Mouse (Mus musculus) neural tube, embryonic 14.5 days (tissue): ENCODE measurements at regions not wholly inside any gene's neighbourhood (a gene's known extent, or its start where the extent isn't known, plus 50 kb on each side); places are given as distances from the start of the nearest gene placed in this dataset.
A peak's percentile ranks its signal among the peaks of the same experiment; 100 is the strongest.

Experiments
- ATAC-seq: fragments of 200-750 bp; cut with Nextera tagmentation; 2 replicates; pipeline ENCODE4 v1.8.0; 2017; ENCODE audit warnings: low read depth, mild to moderate bottlenecking, moderate TSS enrichment, moderate library complexity
- H3K27ac ChIP-seq: fragments of 300-500 bp; sonication (generic); 2 replicates; pipeline ENCODE4 v1.5.1; 2014; ENCODE audit warnings: low read depth, mild to moderate bottlenecking, control low read depth, low read length, moderate library complexity, mixed read lengths
- H3K27me3 ChIP-seq: fragments of 300-500 bp; sonication (generic); 2 replicates; pipeline ENCODE4 v1.6.1; 2014; ENCODE audit warnings: low read length; ENCODE audit not compliant: control insufficient read depth, insufficient read depth
- H3K36me3 ChIP-seq: fragments of 300-500 bp; sonication (generic); 2 replicates; pipeline ENCODE4 v1.6.1; 2014; ENCODE audit warnings: low read length, mixed read lengths; ENCODE audit not compliant: control insufficient read depth, insufficient read depth
- H3K4me1 ChIP-seq: fragments of 300-500 bp; sonication (generic); 2 replicates; pipeline ENCODE4 v1.6.1; 2014; ENCODE audit warnings: low read length; ENCODE audit not compliant: control insufficient read depth, insufficient read depth
- H3K4me2 ChIP-seq: fragments of 300-500 bp; sonication (generic); 2 replicates; pipeline ENCODE4 v1.6.1; 2014; ENCODE audit warnings: mild to moderate bottlenecking, low read depth, low read length, control low read depth
- H3K4me3 ChIP-seq: fragments of 300-500 bp; sonication (generic); 2 replicates; pipeline ENCODE4 v1.5.1; 2014; ENCODE audit warnings: low read depth, low read length, control low read depth, mixed read lengths
- H3K9ac ChIP-seq: fragments of 300-500 bp; sonication (generic); replicated peaks from 2 replicates; pipeline ENCODE4 v1.6.1; 2014; ENCODE audit warnings: low read depth, mild to moderate bottlenecking, control low read depth, low read length, mixed read lengths
- H3K9me3 ChIP-seq: fragments of 300-500 bp; sonication (generic); 2 replicates; pipeline ENCODE4 v1.6.1; 2016; ENCODE audit warnings: low read length; ENCODE audit not compliant: control insufficient read depth
- WGBS: fragments of 180-500 bp; shearing (Covaris S2); extraction: QIAGEN DNeasy Blood & Tissue Kit; methylation state at CpG from one replicate; pipeline ENCODE4 v1.1.7; 2014; 5-methylcytosine and 5-hydroxymethylcytosine counted together

DNA sequence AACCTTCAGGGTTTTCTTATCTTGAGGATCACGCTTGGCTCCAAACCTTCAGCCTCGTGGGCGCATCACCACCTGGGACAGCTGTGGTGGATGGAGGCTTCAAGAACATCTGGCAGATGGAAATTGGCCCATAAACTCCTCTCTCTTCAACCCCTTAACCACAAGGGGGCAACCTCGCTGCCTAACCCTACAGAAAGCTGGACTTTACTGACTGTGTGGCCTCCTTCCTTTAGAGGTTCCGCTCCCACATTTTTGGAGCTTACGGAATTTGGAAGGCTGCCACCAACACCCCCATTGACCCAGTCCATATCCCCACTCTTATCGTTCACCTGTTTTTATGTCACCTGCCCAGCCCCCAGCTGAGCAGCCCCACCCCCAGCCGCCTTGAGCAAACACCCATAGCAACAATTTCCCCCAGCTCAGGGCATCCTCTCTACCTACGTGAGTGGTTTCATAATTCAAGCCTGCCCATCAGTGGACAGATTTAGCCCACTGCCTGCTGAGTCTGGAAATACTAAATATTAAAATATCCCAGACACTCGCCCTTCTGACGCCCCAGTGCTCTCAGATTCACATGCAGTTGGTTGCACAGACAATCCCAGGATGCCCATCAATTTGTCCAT lies 167.0 kb upstream of the Slc22a22 start:
- Histone ChIP-seq H3K9ac (no peak overlapping the region), H3K27me3 (no peaks in the 10 kb centered on the region), H3K4me3 (no peak overlapping the region), H3K27ac (no peak overlapping the region), H3K36me3 (no peaks in the 10 kb centered on the region), H3K9me3 (no peaks in the 10 kb centered on the region), H3K4me2 (no peak overlapping the region), H3K4me1 (no peaks in the 10 kb centered on the region)
- 63% methylated on average over 11 of the region's 11 CpGs for WGBS
- no peak for ATAC-seq

DNA sequence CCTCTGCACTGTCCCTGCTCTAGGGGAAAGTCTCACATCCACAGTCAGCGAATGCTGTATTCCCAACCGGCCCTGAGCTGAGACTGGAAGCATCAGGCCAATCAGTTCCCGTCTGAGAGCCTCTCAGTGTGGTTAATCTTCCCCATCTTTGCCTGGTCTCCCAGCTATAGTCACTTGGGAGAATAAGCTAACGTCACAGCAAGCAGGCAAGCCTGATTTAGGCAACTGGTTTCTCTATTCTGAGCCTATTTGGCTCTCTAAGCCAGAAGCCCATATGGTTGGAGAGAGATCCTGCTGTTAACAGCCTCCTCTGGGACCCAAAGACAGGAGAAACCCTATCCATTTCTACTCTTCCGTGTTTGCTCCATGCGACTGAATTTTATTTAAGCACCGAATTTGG lies 161.7 kb upstream of the Slc22a22 start:
- no peak for ATAC-seq
- WGBS = 58% methylated on average over 7 of the region's 7 CpGs

DNA sequence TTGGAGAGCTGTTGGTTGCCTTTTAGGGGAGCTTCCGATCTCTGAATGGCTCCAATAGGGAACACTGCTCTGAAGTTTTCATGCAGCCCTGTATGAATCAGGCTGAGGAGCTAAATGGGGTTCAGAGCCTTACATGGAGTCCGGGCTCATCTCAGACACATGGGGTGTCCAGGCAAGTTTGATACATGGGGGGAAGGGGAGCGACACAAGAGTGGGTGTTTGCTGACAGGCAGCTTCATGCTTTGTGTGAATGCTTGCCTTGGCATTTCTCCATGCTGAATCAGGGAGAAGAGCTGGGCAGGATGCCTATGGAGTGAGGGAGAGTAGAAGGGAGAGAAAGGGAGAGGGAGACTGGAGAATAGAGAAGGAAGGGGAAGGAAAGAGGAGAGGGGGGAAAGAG lies 155.6 kb upstream of the Slc22a22 start:
- H3K4me3 ChIP-seq = no peak overlapping the region
- no peak overlapping the region for H3K9ac ChIP-seq
- H3K36me3 ChIP-seq = no peaks in the 10 kb centered on the region
- H3K4me1 ChIP-seq = no peaks in the 10 kb centered on the region
- 80% methylated on average over 3 of the region's 3 CpGs for WGBS
- H3K27ac ChIP-seq = no peak overlapping the region
- no peak for ATAC-seq
- H3K4me2 ChIP-seq = no peak overlapping the region
- H3K9me3 ChIP-seq = no peaks in the 10 kb centered on the region
- no peaks in the 10 kb centered on the region for H3K27me3 ChIP-seq

More for the DNA sequence above, 161.7 kb upstream of the Slc22a22 start:
- H3K4me1 ChIP-seq = no peaks in the 10 kb centered on the region
- no peak overlapping the region for H3K9ac ChIP-seq
- H3K36me3 ChIP-seq = no peaks in the 10 kb centered on the region
- no peak overlapping the region for H3K4me2 ChIP-seq
- no peaks in the 10 kb centered on the region for H3K27me3 ChIP-seq
- no peaks in the 10 kb centered on the region for H3K9me3 ChIP-seq
- H3K4me3 ChIP-seq = no peak overlapping the region
- no peak overlapping the region for H3K27ac ChIP-seq

DNA sequence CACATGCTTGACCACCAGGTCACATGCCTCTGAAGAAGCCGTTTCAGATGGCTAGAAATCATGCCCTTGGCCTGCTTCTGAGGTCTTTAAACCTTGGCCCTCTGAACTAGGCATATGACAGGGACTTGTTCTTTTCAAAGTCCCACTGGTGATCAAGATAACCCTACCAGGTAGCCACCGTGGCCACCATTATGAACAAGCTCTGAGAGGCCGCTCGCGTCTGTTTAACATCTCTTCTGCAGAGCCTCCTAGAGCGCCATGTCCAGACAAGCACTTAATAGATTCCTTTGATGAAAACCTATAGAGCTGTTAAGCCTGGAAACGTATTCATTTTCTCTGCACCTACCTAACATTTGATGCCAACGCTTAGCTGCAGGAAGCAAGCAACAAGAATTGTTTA lies 155.1 kb upstream of the Slc22a22 start:
- Histone ChIP-seq H3K4me2 (no peak overlapping the region), H3K36me3 (no peaks in the 10 kb centered on the region), H3K27ac (no peak overlapping the region), H3K9me3 (no peaks in the 10 kb centered on the region), H3K9ac (no peak overlapping the region), H3K4me1 (no peaks in the 10 kb centered on the region), H3K27me3 (no peaks in the 10 kb centered on the region), H3K4me3 (no peak overlapping the region)
- ATAC-seq = no peak
- 87% methylated on average over 8 of the region's 8 CpGs for WGBS

DNA sequence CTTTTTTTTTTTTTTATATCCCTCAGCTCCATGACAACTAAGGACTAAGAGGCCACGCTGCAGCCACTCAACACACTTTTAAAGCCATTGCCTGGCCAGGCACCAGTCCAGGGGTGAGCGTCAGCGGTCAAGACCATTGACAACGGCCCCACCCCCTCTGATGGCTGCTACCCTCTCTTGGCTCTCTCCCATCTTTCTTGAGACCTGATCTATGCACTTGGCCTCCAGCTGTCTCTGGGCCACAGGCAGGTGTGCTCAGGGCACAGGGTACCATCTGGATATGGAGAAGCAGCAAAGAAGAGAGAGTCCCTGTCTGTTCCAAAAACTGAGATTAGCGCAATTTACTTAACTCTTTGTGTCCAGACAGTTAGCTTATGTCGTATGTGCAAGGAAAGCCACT lies 141.0 kb upstream of the Slc22a22 start:
- Histone ChIP-seq H3K27me3 (no peaks in the 10 kb centered on the region), H3K36me3 (no peaks in the 10 kb centered on the region), H3K4me2 (no peak overlapping the region), H3K4me1 (no peaks in the 10 kb centered on the region), H3K27ac (no peak overlapping the region), H3K9me3 (no peaks in the 10 kb centered on the region), H3K4me3 (no peak overlapping the region), H3K9ac (no peak overlapping the region)
- ATAC-seq = no peak
- 85% methylated on average over 6 of the region's 6 CpGs for WGBS

DNA sequence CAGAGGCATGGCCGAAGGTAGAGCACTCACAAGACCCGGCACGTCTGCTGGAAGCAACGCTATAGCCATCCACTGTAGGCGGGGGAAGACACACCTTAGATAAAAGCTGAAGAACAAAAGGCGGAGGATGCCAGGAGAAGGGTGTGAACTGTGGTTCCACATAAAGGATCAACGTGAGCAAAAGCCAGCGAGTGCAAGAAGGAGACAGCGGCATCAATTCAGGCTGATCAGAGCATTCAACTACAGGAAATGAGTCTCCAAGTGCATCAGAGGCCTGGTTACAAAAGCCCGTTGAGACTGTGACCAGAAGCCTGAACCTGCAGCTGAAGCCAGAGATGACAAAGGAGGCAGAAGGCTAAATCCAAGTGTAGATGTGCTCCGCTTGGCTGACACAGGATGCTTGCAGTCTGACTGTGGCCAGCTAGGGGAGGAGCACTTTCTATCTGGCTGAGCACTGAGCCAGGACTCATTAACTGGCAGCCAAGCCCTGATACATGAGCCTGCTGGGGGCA lies 139.5 kb upstream of the Slc22a22 start:
- Histone ChIP-seq H3K9ac (no peak overlapping the region), H3K4me3 (no peak overlapping the region), H3K36me3 (no peaks in the 10 kb centered on the region), H3K27me3 (no peaks in the 10 kb centered on the region), H3K9me3 (no peaks in the 10 kb centered on the region), H3K4me2 (no peak overlapping the region), H3K4me1 (no peaks in the 10 kb centered on the region), H3K27ac (no peak overlapping the region)
- no peak for ATAC-seq
- WGBS = 62% methylated on average over 11 of the region's 11 CpGs

DNA sequence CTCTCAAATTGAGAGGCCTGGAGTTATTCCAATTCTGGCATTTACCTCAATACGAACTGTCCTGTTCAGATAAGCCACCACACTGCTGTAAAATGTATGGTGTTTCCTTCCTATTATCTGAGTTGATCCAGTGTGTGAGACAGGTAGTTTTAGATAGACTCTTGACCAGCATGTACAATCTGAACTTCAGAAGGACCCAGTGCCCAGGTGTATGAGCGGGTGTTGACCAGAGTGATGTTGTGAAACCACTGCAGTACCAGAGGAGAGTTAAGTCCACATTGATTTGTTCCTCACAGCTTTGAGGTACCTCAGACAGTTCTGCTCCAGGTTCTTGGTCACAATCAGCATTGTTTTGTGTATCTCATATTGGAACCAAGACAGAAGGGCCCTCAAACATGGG lies 132.6 kb upstream of the Slc22a22 start:
- Histone ChIP-seq H3K27me3 (no peaks in the 10 kb centered on the region), H3K4me3 (no peak overlapping the region), H3K4me2 (no peak overlapping the region), H3K9ac (no peak overlapping the region), H3K27ac (no peak overlapping the region), H3K9me3 (no peaks in the 10 kb centered on the region), H3K4me1 (no peaks in the 10 kb centered on the region), H3K36me3 (no peaks in the 10 kb centered on the region)
- 95% methylated on average over 2 of the region's 2 CpGs for WGBS
- ATAC-seq = no peak

DNA sequence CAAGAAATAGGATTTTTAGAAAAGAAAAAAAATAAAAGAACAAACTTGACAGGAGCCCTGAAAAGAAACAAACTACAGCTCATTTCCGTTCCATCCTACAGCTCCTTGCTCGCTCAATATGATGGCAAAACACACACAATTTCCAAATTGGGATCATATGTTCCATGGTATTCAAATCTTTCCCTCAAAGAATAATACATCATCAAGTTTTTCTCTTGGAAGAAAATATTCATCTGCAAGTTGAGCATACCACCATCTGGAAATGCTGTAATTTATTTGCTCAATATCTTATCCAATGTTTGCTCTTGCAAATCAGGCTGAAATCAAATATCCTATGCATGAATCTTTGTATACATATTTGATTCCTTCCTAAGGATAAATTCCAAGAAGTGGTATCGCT lies 131.1 kb upstream of the Slc22a22 start:
- no peaks in the 10 kb centered on the region for H3K36me3 ChIP-seq
- H3K4me3 ChIP-seq = no peak overlapping the region
- no peak overlapping the region for H3K9ac ChIP-seq
- no peak overlapping the region for H3K27ac ChIP-seq
- no peak overlapping the region for H3K4me2 ChIP-seq
- no peaks in the 10 kb centered on the region for H3K4me1 ChIP-seq
- ATAC-seq = no peak
- no peaks in the 10 kb centered on the region for H3K9me3 ChIP-seq
- H3K27me3 ChIP-seq = no peaks in the 10 kb centered on the region
- 88% methylated on average over 3 of the region's 3 CpGs for WGBS

DNA sequence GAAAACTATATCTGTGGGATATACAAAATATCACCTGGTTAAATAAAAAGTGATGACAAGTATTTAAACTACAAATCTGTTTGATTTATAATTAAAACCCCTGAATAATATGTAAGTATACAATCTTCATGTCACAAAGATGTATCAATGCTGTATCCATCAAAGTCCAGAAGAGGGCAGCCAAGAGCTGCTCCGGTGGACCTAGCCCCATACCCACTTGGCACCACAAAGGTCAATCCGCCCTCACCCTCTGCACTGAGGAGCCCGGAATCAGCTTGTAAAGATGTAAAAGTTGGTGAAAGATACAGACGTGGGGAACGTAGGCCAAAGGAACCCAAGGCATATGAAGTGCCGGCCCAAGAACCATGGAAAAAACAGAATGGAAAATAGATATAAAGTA lies 123.1 kb upstream of the Slc22a22 start:
- no peak overlapping the region for H3K27ac ChIP-seq
- H3K36me3 ChIP-seq = no peaks in the 10 kb centered on the region
- no peak overlapping the region for H3K4me3 ChIP-seq
- no peaks in the 10 kb centered on the region for H3K4me1 ChIP-seq
- no peak overlapping the region for H3K9ac ChIP-seq
- no peaks in the 10 kb centered on the region for H3K27me3 ChIP-seq
- WGBS = 17% methylated on average over 6 of the region's 6 CpGs
- H3K9me3 ChIP-seq = no peaks in the 10 kb centered on the region
- H3K4me2 ChIP-seq = no peak overlapping the region
- peak; percentile 84; the same call in 1 of the 2 replicates for ATAC-seq
